Mouse (Mus musculus): ENCODE measurements around the gene Apoa5.

- TF ChIP-seq ZC3H11A (IDR thresholded peaks at IDR 0.05; ENCODE audit: borderline replicate concordance, low read depth, low read length) = no peak
- TF ChIP-seq ZNF384 (IDR thresholded peaks at IDR 0.05; ENCODE audit: low read depth, low read length) = no peak
- no peak for TF ChIP-seq MAFK (IDR thresholded peaks at IDR 0.05; ENCODE audit: insufficient read depth, low read depth, low read length)
- TF ChIP-seq CHD2 (IDR thresholded peaks at IDR 0.05; ENCODE audit: low read depth, low read length) = no peak
- TF ChIP-seq HCFC1 (IDR thresholded peaks at IDR 0.05; ENCODE audit: borderline replicate concordance, insufficient read depth, low read length) = no peak
Observed at GRCm38 (mm10) chr9:46316388-46316787, 48.0 kb downstream of the Apoa5 start.
